Mouse (Mus musculus) olfactory bulb, adult 2 months (tissue): Measurements from ENCODE around the gene Adgrv1.

Experiments
- CTCF ChIP-seq: fragments of 200-500 bp; IDR thresholded peaks from 2 replicates; pipeline ENCODE4 v1.5.1; 2012; ENCODE audit warnings: low read depth, mild to moderate bottlenecking, low read length, moderate library complexity; ENCODE audit not compliant: insufficient read depth
- POLR2A ChIP-seq: fragments of 200-500 bp; IDR thresholded peaks from 2 replicates; pipeline ENCODE4 v1.6.1; 2012; ENCODE audit warnings: mild to moderate bottlenecking, low read depth, low read length, moderate library complexity; ENCODE audit not compliant: insufficient read depth

DNA sequence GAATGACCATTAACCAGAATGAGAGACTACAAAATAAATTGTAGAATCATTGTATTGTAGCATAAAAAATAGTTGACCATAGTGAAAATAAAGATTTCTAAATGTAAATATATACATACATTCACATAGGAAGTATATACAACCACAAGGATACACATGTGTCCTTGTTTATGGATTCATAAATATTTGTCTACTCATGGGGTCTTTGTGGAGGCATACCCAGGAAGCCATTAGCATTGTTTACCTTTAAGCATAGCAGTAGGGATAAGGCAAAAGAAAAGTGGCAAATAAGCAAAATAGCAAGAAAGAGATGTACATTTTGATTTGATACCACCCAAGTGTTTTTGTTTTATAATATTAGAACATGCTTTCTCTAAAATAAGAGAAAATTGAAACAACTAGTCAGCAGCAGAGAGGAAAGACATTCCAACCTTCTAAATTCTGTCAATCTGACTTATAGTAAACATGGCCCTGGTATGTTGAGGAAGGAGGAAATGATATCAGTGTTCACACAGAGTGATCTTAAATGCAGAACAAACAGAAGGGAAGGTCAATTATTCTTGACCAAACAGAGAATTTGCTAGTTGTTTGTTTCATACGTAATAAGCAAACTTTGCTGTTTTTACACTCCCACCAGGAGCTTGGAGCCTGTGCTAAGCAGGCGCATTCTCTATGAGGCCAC, 354.1 kb downstream of the Adgrv1 start:
- TF ChIP-seq POLR2A (no peak), CTCF (no peak)
